Mouse (Mus musculus): ENCODE data around the gene Gm9780. TPM values are rescaled to one million over a fixed set of nuclear protein-coding genes. Genes with fewer than 3 reads are reported as not detected.
"Not testable (repeated sequence)": the region's sequence is repeated elsewhere in the genome, so short reads cannot be mapped to it uniquely, and the experiment has no call there.

The Gm9780 gene
- total RNA-seq (2017): not detected in 3 replicates

- not testable (repeated sequence) for ATAC-seq (replicated peaks; ENCODE audit: insufficient number of reproducible peaks, low FRiP score, low TSS enrichment, poor library complexity, severe bottlenecking)
Observed at GRCm38 (mm10) chr14:26042611-26043010, at the start of gene Gm9780. Gene Gm9780 (minus strand): TSS chr14:26042711.

- ATAC-seq (replicated peaks; ENCODE audit: insufficient number of reproducible peaks, low FRiP score, low TSS enrichment, poor library complexity, severe bottlenecking): not testable (repeated sequence)
Observed at GRCm38 (mm10) chr14:26081997-26082396, 39.5 kb upstream of the Gm9780 start, which contains the start of gene Cphx3. Gene Cphx3 (plus strand): TSS chr14:26082297.

GRCm38 (mm10) chr14:26081216-26081615 lies 38.7 kb upstream of the Gm9780 start, which contains the start of gene Cphx2:
Gene Cphx2 (plus strand): TSS chr14:26081516.
- not testable (repeated sequence) for ATAC-seq (replicated peaks; ENCODE audit: insufficient number of reproducible peaks, low FRiP score, low TSS enrichment, poor library complexity, severe bottlenecking)

GRCm38 (mm10) chr14:26076620-26077390 lies 34.3 kb upstream of the Gm9780 start:
- not testable (repeated sequence) for ATAC-seq (replicated peaks; ENCODE audit: insufficient number of reproducible peaks, low FRiP score, low TSS enrichment, poor library complexity, severe bottlenecking)

GRCm38 (mm10) chr14:26067325-26067633 lies 24.8 kb upstream of the Gm9780 start, which contains the start of gene Tmem254c:
Gene Tmem254c (minus strand): TSS chr14:26067355.
- peak; percentile 72 for ATAC-seq (replicated peaks; ENCODE audit: insufficient number of reproducible peaks, low FRiP score, low TSS enrichment, poor library complexity, severe bottlenecking)

- peak; percentile 62 for ATAC-seq (replicated peaks; ENCODE audit: insufficient number of reproducible peaks, low FRiP score, low TSS enrichment, poor library complexity, severe bottlenecking)
Observed at GRCm38 (mm10) chr14:26066574-26067324, 24.2 kb upstream of the Gm9780 start.

GRCm38 (mm10) chr14:26059362-26059761 lies 16.9 kb upstream of the Gm9780 start:
- not testable (repeated sequence) for ATAC-seq (replicated peaks; ENCODE audit: insufficient number of reproducible peaks, low FRiP score, low TSS enrichment, poor library complexity, severe bottlenecking)

- not testable (repeated sequence) for ATAC-seq (replicated peaks; ENCODE audit: insufficient number of reproducible peaks, low FRiP score, low TSS enrichment, poor library complexity, severe bottlenecking)
Observed at GRCm38 (mm10) chr14:26058184-26058583, 15.7 kb upstream of the Gm9780 start.

- ATAC-seq (replicated peaks; ENCODE audit: insufficient number of reproducible peaks, low FRiP score, low TSS enrichment, poor library complexity, severe bottlenecking): not testable (repeated sequence)
Observed at GRCm38 (mm10) chr14:26048767-26049166, 6.3 kb upstream of the Gm9780 start.

GRCm38 (mm10) chr14:26047026-26047425 lies 4.5 kb upstream of the Gm9780 start:
- ATAC-seq (replicated peaks; ENCODE audit: insufficient number of reproducible peaks, low FRiP score, low TSS enrichment, poor library complexity, severe bottlenecking): 0 out of 2 replicates have a peak, but pooled peaks have one; percentile 57

- ATAC-seq (replicated peaks; ENCODE audit: insufficient number of reproducible peaks, low FRiP score, low TSS enrichment, poor library complexity, severe bottlenecking): not testable (repeated sequence)
Observed at GRCm38 (mm10) chr14:26045007-26045406, 2.5 kb upstream of the Gm9780 start.

- not testable (repeated sequence) for ATAC-seq (replicated peaks; ENCODE audit: insufficient number of reproducible peaks, low FRiP score, low TSS enrichment, poor library complexity, severe bottlenecking)
Observed at GRCm38 (mm10) chr14:26035439-26035838, 7.1 kb downstream of the Gm9780 start.

GRCm38 (mm10) chr14:26034364-26034763 lies 8.1 kb downstream of the Gm9780 start:
- ATAC-seq (replicated peaks; ENCODE audit: insufficient number of reproducible peaks, low FRiP score, low TSS enrichment, poor library complexity, severe bottlenecking): 0 out of 2 replicates have a peak, but pooled peaks have one; percentile 15

GRCm38 (mm10) chr14:26025653-26026052 lies 16.9 kb downstream of the Gm9780 start:
- not testable (repeated sequence) for ATAC-seq (replicated peaks; ENCODE audit: insufficient number of reproducible peaks, low FRiP score, low TSS enrichment, poor library complexity, severe bottlenecking)

GRCm38 (mm10) chr14:26022831-26023230 lies 19.7 kb downstream of the Gm9780 start:
- ATAC-seq (replicated peaks; ENCODE audit: insufficient number of reproducible peaks, low FRiP score, low TSS enrichment, poor library complexity, severe bottlenecking): not testable (repeated sequence)

GRCm38 (mm10) chr14:26021555-26021954 lies 21.0 kb downstream of the Gm9780 start:
- ATAC-seq (replicated peaks; ENCODE audit: insufficient number of reproducible peaks, low FRiP score, low TSS enrichment, poor library complexity, severe bottlenecking): not testable (repeated sequence)

GRCm38 (mm10) chr14:26016414-26016813 lies 26.1 kb downstream of the Gm9780 start:
- not testable (repeated sequence) for ATAC-seq (replicated peaks; ENCODE audit: insufficient number of reproducible peaks, low FRiP score, low TSS enrichment, poor library complexity, severe bottlenecking)

- not testable (repeated sequence) for ATAC-seq (replicated peaks; ENCODE audit: insufficient number of reproducible peaks, low FRiP score, low TSS enrichment, poor library complexity, severe bottlenecking)
Observed at GRCm38 (mm10) chr14:26007462-26007861, 35.0 kb downstream of the Gm9780 start.

- not testable (repeated sequence) for ATAC-seq (replicated peaks; ENCODE audit: insufficient number of reproducible peaks, low FRiP score, low TSS enrichment, poor library complexity, severe bottlenecking)
Observed at GRCm38 (mm10) chr14:25981880-25982279, 60.6 kb downstream of the Gm9780 start.

Measured in monocyte, adult 5-6 weeks (primary cell).